Mouse (Mus musculus): ENCODE data around the gene Pcnx3.

DNA sequence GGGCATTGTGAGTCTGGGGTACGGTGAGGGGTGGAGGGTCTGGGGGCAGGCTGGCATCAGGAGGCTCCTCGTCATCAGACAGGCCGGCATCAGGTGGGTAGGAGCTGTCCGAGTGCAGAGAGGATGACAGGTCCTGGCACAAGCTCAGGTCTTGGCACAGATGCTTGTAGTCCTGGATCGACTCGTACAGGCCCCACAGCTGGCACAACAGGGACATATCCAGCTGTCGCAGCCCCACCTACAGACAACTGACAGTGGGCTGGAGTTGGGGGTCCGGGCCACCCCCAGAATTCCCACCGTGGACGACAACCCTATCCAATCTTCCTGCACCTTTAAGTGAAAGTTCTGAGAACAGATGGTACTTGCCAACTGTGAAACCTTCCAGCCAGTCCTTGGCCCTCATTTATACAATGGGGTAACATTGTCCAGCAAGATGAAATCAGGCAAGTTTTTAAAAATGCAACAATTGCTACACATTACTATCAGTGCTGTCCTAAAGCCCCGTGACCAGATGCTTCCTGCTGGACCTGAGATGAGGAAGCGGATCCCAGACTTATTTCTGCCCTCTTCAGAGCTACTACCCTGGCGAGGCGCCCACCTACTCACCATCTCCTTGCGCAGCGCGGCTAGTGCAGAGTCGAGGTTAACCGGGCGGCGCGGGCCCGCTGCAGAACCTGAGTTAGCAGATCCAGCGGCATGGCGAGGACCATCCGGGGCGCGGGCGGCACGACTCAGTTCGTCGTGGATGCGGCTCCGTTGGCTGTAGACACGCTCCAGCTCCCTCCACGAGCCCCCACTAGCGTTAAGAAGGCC, 40.1 kb upstream of the Pcnx3 start:
- TF ChIP-seq POLR2A (IDR thresholded peaks at IDR 0.05; ENCODE audit: borderline replicate concordance, low read depth, low read length): no peak
- no peak for TF ChIP-seq CTCF (IDR thresholded peaks at IDR 0.05; ENCODE audit: low read depth, low read length)

Measured in bone marrow macrophage, adult 2 months (primary cell).